ENCODE assay signal across 8 mouse cellular contexts in genomic region chr2:57115181-57115863, GRCm38 (mm10). TPM values are rescaled to one million over a fixed set of nuclear protein-coding genes. Genes with fewer than 3 reads are reported as not detected.
A peak's percentile ranks its signal among the peaks of the same experiment; 100 is the strongest.
DNase-seq lines count a peak whose midpoint lies in the region; ATAC-seq and TF ChIP-seq lines count a peak whose summit lies in the region.

No protein-coding gene starts in this region.

- H3K36me3 ChIP-seq in embryonic facial prominence, embryonic 10.5 days (replicated peaks): no peaks in the 10 kb centered on the region
- no peaks in the 10 kb centered on the region for H3K36me3 ChIP-seq in intestine, embryonic 14.5 days (ENCODE audit: control insufficient read depth, insufficient read depth, low read length)
- no peaks in the 10 kb centered on the region for H3K36me3 ChIP-seq in myocyte (ENCODE audit: control insufficient read depth, insufficient read depth)

- ATAC-seq in cerebellum, adult (ENCODE audit: insufficient number of reproducible peaks, low FRiP score, low TSS enrichment): peak; percentile 27; the same call in 1 of the 2 replicates
- ATAC-seq in intestine, embryonic 14.5 days (replicated peaks; ENCODE audit: low FRiP score, low TSS enrichment, low read depth): peak; percentile 18

- H3K79me2 ChIP-seq in myocyte (ENCODE audit: control insufficient read depth, insufficient read depth): peaks cover 28% of the 10 kb centered on the region

- H3K27ac ChIP-seq in embryonic facial prominence, embryonic 10.5 days (replicated peaks): peak overlapping the region; percentile 83
- no peak overlapping the region for H3K27ac ChIP-seq in intestine, embryonic 14.5 days (ENCODE audit: low read depth)

- peak overlapping the region; percentile 91 for H3K4me3 ChIP-seq in embryonic facial prominence, embryonic 10.5 days
- peak overlapping the region; percentile 75 for H3K4me3 ChIP-seq in intestine, embryonic 14.5 days (ENCODE audit: low read depth, low read length)
- peak overlapping the region; percentile 70 for H3K4me3 ChIP-seq in myocyte

- TF ChIP-seq POLR2A in myocyte (IDR thresholded peaks at IDR 0.05; ENCODE audit: insufficient read length, low read depth): no peak

- no peak for DNase-seq in cerebellum, adult 11 months
- peak; percentile 40 for DNase-seq in 3T3-L1 (ENCODE audit: low read depth, low spot score)
- peak; percentile 49 for DNase-seq in embryonic facial prominence, embryonic 10.5 days (ENCODE audit: low spot score)
- DNase-seq in intestine, embryonic 14.5 days (ENCODE audit: low spot score): peak; percentile 76
- no peak for DNase-seq in ovary, postnatal 36 days (ENCODE audit: low spot score)
- DNase-seq in spleen, postnatal 14 days (ENCODE audit: low spot score in 2 of 2): no peak

- H3K4me1 ChIP-seq in embryonic facial prominence, embryonic 10.5 days: peaks cover 50% of the 10 kb centered on the region
- H3K4me1 ChIP-seq in intestine, embryonic 14.5 days (replicated peaks; ENCODE audit: control insufficient read depth, insufficient read depth, low read length): peaks cover 5% of the 10 kb centered on the region

- peak overlapping the region; percentile 77 for H3K4me2 ChIP-seq in intestine, embryonic 14.5 days (ENCODE audit: low read length)
- H3K4me2 ChIP-seq in myocyte (ENCODE audit: low read depth): peak overlapping the region; percentile 99

- peak overlapping the region; percentile 48 for H3K9ac ChIP-seq in intestine, embryonic 14.5 days (ENCODE audit: low read length)

- peak overlapping the region; percentile 61 for H3ac ChIP-seq in myocyte (ENCODE audit: control insufficient read depth, insufficient read length)

- peaks cover 4% of the 10 kb centered on the region; the same call in 1 of the 2 replicates for H3K9me3 ChIP-seq in embryonic facial prominence, embryonic 10.5 days
- no peaks in the 10 kb centered on the region for H3K9me3 ChIP-seq in intestine, embryonic 14.5 days (ENCODE audit: control insufficient read depth, low read length)

- WGBS in embryonic facial prominence, embryonic 10.5 days: under 1% methylated on average over 25 of the region's 25 CpGs
- WGBS in intestine, embryonic 14.5 days: under 1% methylated on average over 25 of the region's 25 CpGs

- H3K27me3 ChIP-seq in embryonic facial prominence, embryonic 10.5 days (replicated peaks; ENCODE audit: low read depth, poor library complexity, severe bottlenecking): peaks cover 39% of the 10 kb centered on the region
- peaks cover 36% of the 10 kb centered on the region for H3K27me3 ChIP-seq in intestine, embryonic 14.5 days (replicated peaks; ENCODE audit: control insufficient read depth, insufficient read depth, low read length)
- no peaks in the 10 kb centered on the region for H3K27me3 ChIP-seq in myocyte (ENCODE audit: control insufficient read depth, insufficient read depth, insufficient read length)

TF ChIP-seq in myocyte, 11 proteins besides CTCF, POLR2A, EP300 and RAD21:
- no peak for TF ChIP-seq MYOG (IDR thresholded peaks at IDR 0.05; ENCODE audit: control insufficient read depth in 1 of 3, insufficient read depth in 1 of 3, insufficient read length in 2 of 3, low read depth in 2 of 3)
- no peak for TF ChIP-seq USF1 (IDR thresholded peaks at IDR 0.05; ENCODE audit: low read depth)
- TF ChIP-seq MAX (IDR thresholded peaks at IDR 0.05; ENCODE audit: low read depth): no peak
- no peak for TF ChIP-seq E2F4 (IDR thresholded peaks at IDR 0.05; ENCODE audit: insufficient read depth)
- TF ChIP-seq MYOD1 (IDR thresholded peaks at IDR 0.05; ENCODE audit: control insufficient read depth in 1 of 3, insufficient read length in 2 of 3, low read depth in 2 of 3): no peak
- no peak for TF ChIP-seq REST (IDR thresholded peaks at IDR 0.05; ENCODE audit: insufficient read depth, insufficient read length)
- no peak for TF ChIP-seq SRF (IDR thresholded peaks at IDR 0.05; ENCODE audit: control insufficient read depth, insufficient read length, low read depth)
- TF ChIP-seq TCF3 (IDR thresholded peaks at IDR 0.05; ENCODE audit: insufficient read length, low read depth): no peak
- TF ChIP-seq POLR2AphosphoS2 (IDR thresholded peaks at IDR 0.05; ENCODE audit: insufficient read length, low read depth): no peak
- TF ChIP-seq TCF12 (IDR thresholded peaks at IDR 0.05; ENCODE audit: insufficient read depth, poor library complexity, severe bottlenecking): no peak

RNA-seq across cellular contexts. Expression of gene Nr4a2, which starts 8.5 kb away (rescaled TPM):
- polyA plus RNA-seq in embryonic facial prominence, embryonic 10.5 days (2016; fragmentation: Nextera tagmentation; extraction: Ambion mirVana): 5.3 and 6.5 TPM in 2 replicates
- polyA plus RNA-seq in intestine, embryonic 14.5 days (2014; fragmentation: Nextera tagmentation; extraction: Ambion mirVana): 4.0 and 4.1 TPM in 2 replicates
- polyA plus RNA-seq in myocyte (2012; fragmentation: generic; extraction: Trizol): 1.5 TPM

Comparison
In these comparisons a context has a peak if more than half of its experiments do, and no peak if none do; other contexts are left out.
1. DNase-seq: peak in 3T3-L1 (single experiment), embryonic facial prominence, embryonic 10.5 days (single experiment) and intestine, embryonic 14.5 days (single experiment); none in cerebellum, adult 11 months (single experiment), ovary, postnatal 36 days (single experiment) and spleen, postnatal 14 days (0 of 2).
2. Peak in every context shown above with its lines, with median percentiles within 50 percentile points of each other: H3K4me3 ChIP-seq.